Mouse (Mus musculus) frontal cortex, postnatal 10 days (tissue): ENCODE results near the gene Sirt3.

Experiments
- DNase-seq, 2 experiments: peaks; one replicate each; pipeline ENCODE4 v3.0.0; 2022; ENCODE audit warnings: low spot score in 2 of 2, mixed read lengths in 1 of 2

Gene Sirt3

GRCm38 (mm10) chr7:140848591-140848990, 33.5 kb downstream of the Sirt3 start:
- no peak for DNase-seq

GRCm38 (mm10) chr7:140847755-140848580, 34.1 kb downstream of the Sirt3 start, which contains the start of gene Odf3:
Gene Odf3, plus strand, starts transcription at chr7:140847805.
- no peak for DNase-seq

- DNase-seq = no peak
Measured at GRCm38 (mm10) chr7:140846676-140847075, 35.4 kb downstream of the Sirt3 start.

- DNase-seq = no peak
Measured at GRCm38 (mm10) chr7:140845683-140846082, 36.4 kb downstream of the Sirt3 start.

- DNase-seq = peak; percentile 70 to 87
Measured at GRCm38 (mm10) chr7:140844905-140845665, 37.0 kb downstream of the Sirt3 start, which contains the start of gene Scgb1c1. Gene Scgb1c1, plus strand, starts transcription at chr7:140845547.

GRCm38 (mm10) chr7:140843806-140844205, 38.3 kb downstream of the Sirt3 start:
- no peak for DNase-seq

GRCm38 (mm10) chr7:140840750-140841735, 41.1 kb downstream of the Sirt3 start:
- peak in 1 of 2 experiments; percentile 2 for DNase-seq

GRCm38 (mm10) chr7:140839556-140839955, 42.6 kb downstream of the Sirt3 start:
- no peak for DNase-seq

GRCm38 (mm10) chr7:140836243-140837115, 45.6 kb downstream of the Sirt3 start:
- DNase-seq = peak in 1 of 2 experiments; percentile 31

- no peak for DNase-seq
Measured at GRCm38 (mm10) chr7:140835758-140836087, 46.4 kb downstream of the Sirt3 start.

GRCm38 (mm10) chr7:140834968-140835757, 46.9 kb downstream of the Sirt3 start, which contains the start of gene Urah:
Gene Urah, plus strand, starts transcription at chr7:140835018.
- DNase-seq = peak in 1 of 2 experiments; percentile 8

- no peak for DNase-seq
Measured at GRCm38 (mm10) chr7:140833341-140833740, 48.8 kb downstream of the Sirt3 start.

- DNase-seq = no peak
Measured at GRCm38 (mm10) chr7:140831447-140831846, 50.7 kb downstream of the Sirt3 start.

- no peak for DNase-seq
Measured at GRCm38 (mm10) chr7:140828171-140828881, 53.8 kb downstream of the Sirt3 start.

GRCm38 (mm10) chr7:140822731-140823130, 59.4 kb downstream of the Sirt3 start:
- no peak for DNase-seq

- peak; percentile 52 to 58 for DNase-seq
Measured at GRCm38 (mm10) chr7:140821653-140822329, 60.3 kb downstream of the Sirt3 start, which contains the start of gene Zfp941. Gene Zfp941, minus strand, starts transcription at chr7:140822178.

GRCm38 (mm10) chr7:140821305-140821652, 60.8 kb downstream of the Sirt3 start:
- no peak for DNase-seq

- no peak for DNase-seq
Measured at GRCm38 (mm10) chr7:140820173-140820572, 61.9 kb downstream of the Sirt3 start.
